Mouse (Mus musculus): ENCODE data around the gene Gm49380. TPM values are rescaled to one million over a fixed set of nuclear protein-coding genes. Genes with fewer than 3 reads are reported as not detected.

Gene Gm49380
- polyA plus RNA-seq, 1 experiment from 2014 or later = 0.11 TPM

DNA sequence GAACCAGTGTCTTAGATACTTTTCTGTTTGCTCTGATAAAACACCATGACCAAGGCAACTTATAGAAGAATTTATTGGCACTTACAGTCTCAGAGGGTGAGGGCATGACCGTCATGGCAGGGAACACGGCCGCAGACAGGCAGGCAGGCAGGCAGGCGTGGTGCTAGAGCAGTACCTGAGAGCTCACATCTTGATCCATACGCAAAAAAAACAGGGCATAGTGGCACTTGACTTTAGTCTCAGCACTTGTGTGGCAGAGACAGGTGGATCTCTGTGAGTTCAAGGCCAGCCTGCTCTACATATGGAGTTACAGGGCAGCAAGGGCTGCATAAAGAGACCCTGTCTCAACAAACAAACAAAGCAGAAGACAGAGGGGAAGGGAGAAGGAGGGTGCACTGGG is 80.0 kb downstream of the Gm49380 start:
- Histone ChIP-seq H3K36me3 (ENCODE audit: control insufficient read depth, insufficient read depth, low read length) (no peaks in the 10 kb centered on the region), H3K9me3 (ENCODE audit: control insufficient read depth, low read length) (no peaks in the 10 kb centered on the region), H3K4me2 (ENCODE audit: low read length) (no peak overlapping the region), H3K27ac (replicated peaks; ENCODE audit: low read depth, low read length) (no peak overlapping the region), H3K4me1 (ENCODE audit: control insufficient read depth, insufficient read depth, low read length) (no peaks in the 10 kb centered on the region), H3K27me3 (ENCODE audit: control insufficient read depth, insufficient read depth, low read length) (no peaks in the 10 kb centered on the region), H3K9ac (replicated peaks; ENCODE audit: low read length) (no peak overlapping the region), H3K4me3 (replicated peaks; ENCODE audit: low read depth, low read length) (no peak overlapping the region)
- ATAC-seq (ENCODE audit: low FRiP score, low TSS enrichment) (no peak), DNase-seq (no peak)
- 93% methylated on average over 5 of the region's 5 CpGs for whole genome bisulfite sequencing

DNA sequence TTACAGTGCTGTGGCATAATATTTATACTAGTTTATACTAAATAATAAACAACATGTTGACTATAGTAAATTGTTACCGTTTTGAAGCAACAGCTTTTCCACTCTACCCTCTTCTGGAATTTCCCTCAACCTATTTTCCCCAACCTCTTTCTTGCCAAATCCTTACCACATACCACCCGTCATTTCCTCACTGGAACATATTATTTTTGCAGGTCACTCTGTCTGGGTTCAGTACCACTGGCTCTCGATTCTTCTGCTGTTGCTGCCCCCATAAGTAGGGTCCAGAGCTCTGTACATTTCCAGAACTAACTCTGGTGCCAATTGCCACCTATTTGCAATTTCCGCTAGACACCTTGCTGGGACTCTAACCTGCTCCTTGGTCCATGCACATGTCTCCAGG is 81.4 kb downstream of the Gm49380 start:
- Histone ChIP-seq H3K4me2 (ENCODE audit: low read length) (no peak overlapping the region), H3K27ac (replicated peaks; ENCODE audit: low read depth, low read length) (no peak overlapping the region), H3K27me3 (ENCODE audit: control insufficient read depth, insufficient read depth, low read length) (no peaks in the 10 kb centered on the region), H3K4me1 (ENCODE audit: control insufficient read depth, insufficient read depth, low read length) (no peaks in the 10 kb centered on the region), H3K4me3 (replicated peaks; ENCODE audit: low read depth, low read length) (no peak overlapping the region), H3K36me3 (ENCODE audit: control insufficient read depth, insufficient read depth, low read length) (no peaks in the 10 kb centered on the region), H3K9ac (replicated peaks; ENCODE audit: low read length) (no peak overlapping the region), H3K9me3 (ENCODE audit: control insufficient read depth, low read length) (no peaks in the 10 kb centered on the region)
- ATAC-seq (ENCODE audit: low FRiP score, low TSS enrichment) (no peak), DNase-seq (no peak)
- 83% methylated on average over 4 of the region's 4 CpGs for WGBS

DNA sequence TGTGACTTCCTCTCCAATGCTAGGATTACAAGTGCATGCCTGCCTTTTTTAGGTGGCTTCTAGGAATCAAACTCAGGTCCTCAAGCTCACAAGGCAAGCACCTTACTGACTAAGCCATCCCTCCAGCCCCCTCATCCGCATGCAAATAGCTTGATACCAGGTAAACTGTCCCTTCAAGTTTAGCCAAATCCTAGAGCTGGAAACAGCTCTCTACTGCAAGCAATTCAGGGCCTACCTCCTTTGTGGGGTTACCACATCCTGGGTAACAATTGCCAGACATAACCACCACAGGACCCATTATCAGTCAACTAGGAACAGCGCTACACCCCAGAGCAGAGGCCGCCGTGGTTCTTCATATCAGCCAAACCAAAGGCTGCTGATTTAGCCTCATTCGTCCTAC is 82.2 kb downstream of the Gm49380 start:
- no peak for ATAC-seq (ENCODE audit: low FRiP score, low TSS enrichment)
- Histone ChIP-seq H3K27ac (replicated peaks; ENCODE audit: low read depth, low read length) (no peak overlapping the region), H3K36me3 (ENCODE audit: control insufficient read depth, insufficient read depth, low read length) (no peaks in the 10 kb centered on the region), H3K4me3 (replicated peaks; ENCODE audit: low read depth, low read length) (no peak overlapping the region), H3K4me1 (ENCODE audit: control insufficient read depth, insufficient read depth, low read length) (no peaks in the 10 kb centered on the region), H3K9ac (replicated peaks; ENCODE audit: low read length) (no peak overlapping the region), H3K27me3 (ENCODE audit: control insufficient read depth, insufficient read depth, low read length) (no peaks in the 10 kb centered on the region), H3K9me3 (ENCODE audit: control insufficient read depth, low read length) (no peaks in the 10 kb centered on the region), H3K4me2 (ENCODE audit: low read length) (no peak overlapping the region)
- WGBS = 84% methylated on average over 5 of the region's 5 CpGs
- DNase-seq = no peak

- no peak for ATAC-seq (ENCODE audit: low FRiP score, low TSS enrichment)
- no peaks in the 10 kb centered on the region for H3K4me1 ChIP-seq (ENCODE audit: control insufficient read depth, insufficient read depth, low read length)
- H3K9me3 ChIP-seq (ENCODE audit: control insufficient read depth, low read length) = no peaks in the 10 kb centered on the region
- no peaks in the 10 kb centered on the region for H3K27me3 ChIP-seq (ENCODE audit: control insufficient read depth, insufficient read depth, low read length)
- 94% methylated on average over 4 of the region's 4 CpGs for WGBS
- no peak overlapping the region for H3K4me2 ChIP-seq (ENCODE audit: low read length)
- H3K36me3 ChIP-seq (ENCODE audit: control insufficient read depth, insufficient read depth, low read length) = no peaks in the 10 kb centered on the region
- no peak for DNase-seq
- H3K4me3 ChIP-seq (replicated peaks; ENCODE audit: low read depth, low read length) = no peak overlapping the region
- no peak overlapping the region for H3K9ac ChIP-seq (replicated peaks; ENCODE audit: low read length)
- H3K27ac ChIP-seq (replicated peaks; ENCODE audit: low read depth, low read length) = no peak overlapping the region
These were observed 82.7 kb downstream of the Gm49380 start for GRCm38 (mm10) chr9:44030646-44031045.

- DNase-seq = no peak
- no peaks in the 10 kb centered on the region for H3K27me3 ChIP-seq (ENCODE audit: control insufficient read depth, insufficient read depth, low read length)
- H3K4me1 ChIP-seq (ENCODE audit: control insufficient read depth, insufficient read depth, low read length) = no peaks in the 10 kb centered on the region
- H3K36me3 ChIP-seq (ENCODE audit: control insufficient read depth, insufficient read depth, low read length) = no peaks in the 10 kb centered on the region
- H3K9me3 ChIP-seq (ENCODE audit: control insufficient read depth, low read length) = no peaks in the 10 kb centered on the region
- no peak overlapping the region for H3K9ac ChIP-seq (replicated peaks; ENCODE audit: low read length)
- WGBS = 75% methylated on average over 5 of the region's 5 CpGs
- H3K4me3 ChIP-seq (replicated peaks; ENCODE audit: low read depth, low read length) = no peak overlapping the region
- no peak for ATAC-seq (ENCODE audit: low FRiP score, low TSS enrichment)
- H3K4me2 ChIP-seq (ENCODE audit: low read length) = no peak overlapping the region
- no peak overlapping the region for H3K27ac ChIP-seq (replicated peaks; ENCODE audit: low read depth, low read length)
These were observed 83.6 kb downstream of the Gm49380 start for GRCm38 (mm10) chr9:44029580-44030236.

DNA sequence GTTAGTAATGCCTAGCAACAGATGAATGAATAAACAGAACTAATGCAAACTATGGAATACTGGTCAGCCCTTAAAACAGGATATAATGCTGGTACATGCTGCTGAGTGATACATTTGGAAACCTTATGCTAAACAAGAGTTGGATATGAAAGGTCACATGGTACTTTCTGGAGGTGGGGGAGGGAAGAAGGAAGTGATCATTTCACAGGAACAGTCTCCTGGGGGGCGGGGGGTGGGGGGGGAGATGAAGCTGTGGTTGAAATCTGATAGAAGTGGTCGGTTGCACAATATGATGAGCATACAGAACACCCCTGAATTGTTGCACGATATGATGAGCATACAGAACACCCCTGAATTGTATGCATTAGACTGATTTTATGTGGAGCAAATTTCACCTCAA is 89.2 kb downstream of the Gm49380 start:
- H3K9me3 ChIP-seq (ENCODE audit: control insufficient read depth, low read length) = no peaks in the 10 kb centered on the region
- no peak overlapping the region for H3K27ac ChIP-seq (replicated peaks; ENCODE audit: low read depth, low read length)
- H3K4me1 ChIP-seq (ENCODE audit: control insufficient read depth, insufficient read depth, low read length) = no peaks in the 10 kb centered on the region
- no peak overlapping the region for H3K9ac ChIP-seq (replicated peaks; ENCODE audit: low read length)
- no peak for ATAC-seq (ENCODE audit: low FRiP score, low TSS enrichment)
- no peaks in the 10 kb centered on the region for H3K27me3 ChIP-seq (ENCODE audit: control insufficient read depth, insufficient read depth, low read length)
- WGBS = 76% methylated on average over 3 of the region's 3 CpGs
- H3K4me3 ChIP-seq (replicated peaks; ENCODE audit: low read depth, low read length) = no peak overlapping the region
- H3K4me2 ChIP-seq (ENCODE audit: low read length) = no peak overlapping the region
- no peak for DNase-seq
- H3K36me3 ChIP-seq (ENCODE audit: control insufficient read depth, insufficient read depth, low read length) = no peaks in the 10 kb centered on the region

GRCm38 (mm10) chr9:44022100-44022847 is 91.0 kb downstream of the Gm49380 start:
- no peak overlapping the region for H3K4me2 ChIP-seq (ENCODE audit: low read length)
- H3K4me3 ChIP-seq (replicated peaks; ENCODE audit: low read depth, low read length) = no peak overlapping the region
- no peaks in the 10 kb centered on the region for H3K4me1 ChIP-seq (ENCODE audit: control insufficient read depth, insufficient read depth, low read length)
- no peaks in the 10 kb centered on the region for H3K9me3 ChIP-seq (ENCODE audit: control insufficient read depth, low read length)
- H3K9ac ChIP-seq (replicated peaks; ENCODE audit: low read length) = no peak overlapping the region
- 70% methylated on average over 8 of the region's 8 CpGs for WGBS
- H3K36me3 ChIP-seq (ENCODE audit: control insufficient read depth, insufficient read depth, low read length) = no peaks in the 10 kb centered on the region
- no peak for DNase-seq
- ATAC-seq (ENCODE audit: low FRiP score, low TSS enrichment) = no peak
- H3K27me3 ChIP-seq (ENCODE audit: control insufficient read depth, insufficient read depth, low read length) = no peaks in the 10 kb centered on the region
- H3K27ac ChIP-seq (replicated peaks; ENCODE audit: low read depth, low read length) = no peak overlapping the region

DNA sequence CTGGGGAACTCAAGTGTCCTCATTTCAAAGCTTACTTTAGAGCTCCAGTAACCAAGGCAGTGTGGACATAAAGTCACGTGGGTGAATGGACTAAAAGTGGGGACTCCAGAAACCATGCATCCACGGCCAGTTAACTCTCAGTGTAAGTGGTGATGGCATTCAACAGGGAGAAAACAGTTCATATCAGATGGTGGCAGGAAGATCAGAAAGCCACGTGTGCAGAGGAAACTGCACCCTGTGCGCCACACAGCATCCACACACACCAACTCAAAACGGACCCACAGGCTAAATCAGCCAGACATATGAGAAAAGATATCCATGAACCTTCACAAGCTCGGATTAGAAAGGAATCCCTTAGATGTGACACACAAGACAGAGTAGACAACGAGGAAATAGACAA is 93.3 kb downstream of the Gm49380 start:
- H3K9me3 ChIP-seq (ENCODE audit: control insufficient read depth, low read length) = no peaks in the 10 kb centered on the region
- no peak overlapping the region for H3K4me3 ChIP-seq (replicated peaks; ENCODE audit: low read depth, low read length)
- H3K27ac ChIP-seq (replicated peaks; ENCODE audit: low read depth, low read length) = no peak overlapping the region
- no peak overlapping the region for H3K4me2 ChIP-seq (ENCODE audit: low read length)
- no peaks in the 10 kb centered on the region for H3K36me3 ChIP-seq (ENCODE audit: control insufficient read depth, insufficient read depth, low read length)
- no peak for DNase-seq
- no peak for ATAC-seq (ENCODE audit: low FRiP score, low TSS enrichment)
- no peak overlapping the region for H3K9ac ChIP-seq (replicated peaks; ENCODE audit: low read length)
- H3K27me3 ChIP-seq (ENCODE audit: control insufficient read depth, insufficient read depth, low read length) = no peaks in the 10 kb centered on the region
- H3K4me1 ChIP-seq (ENCODE audit: control insufficient read depth, insufficient read depth, low read length) = no peaks in the 10 kb centered on the region
- WGBS = 85% methylated on average over 7 of the region's 7 CpGs

DNA sequence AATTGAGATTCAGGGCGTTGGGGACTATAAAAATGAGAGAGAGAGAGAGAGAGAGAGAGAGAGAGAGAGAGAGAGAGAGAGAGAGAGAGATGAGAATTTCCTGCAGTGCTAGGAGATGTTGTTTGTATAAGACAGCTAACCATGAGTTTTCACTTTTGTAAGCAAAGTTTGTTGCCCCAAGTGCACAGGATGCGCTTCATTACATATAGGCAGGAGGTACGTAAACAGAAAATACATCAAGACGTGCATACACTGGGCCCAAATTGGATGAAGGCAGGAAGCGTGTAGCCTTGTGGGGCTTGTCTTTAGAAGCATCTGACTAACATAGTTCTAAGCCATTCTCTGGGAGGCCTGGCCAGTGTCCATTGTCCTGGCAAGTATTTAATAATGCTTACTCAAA is 95.5 kb downstream of the Gm49380 start:
- H3K27me3 ChIP-seq (ENCODE audit: control insufficient read depth, insufficient read depth, low read length) = no peaks in the 10 kb centered on the region
- no peak for ATAC-seq (ENCODE audit: low FRiP score, low TSS enrichment)
- no peaks in the 10 kb centered on the region for H3K36me3 ChIP-seq (ENCODE audit: control insufficient read depth, insufficient read depth, low read length)
- H3K9ac ChIP-seq (replicated peaks; ENCODE audit: low read length) = no peak overlapping the region
- no peak overlapping the region for H3K4me3 ChIP-seq (replicated peaks; ENCODE audit: low read depth, low read length)
- H3K4me2 ChIP-seq (ENCODE audit: low read length) = no peak overlapping the region
- H3K9me3 ChIP-seq (ENCODE audit: control insufficient read depth, low read length) = no peaks in the 10 kb centered on the region
- peaks cover 2% of the 10 kb centered on the region; the same call in 1 of the 2 replicates for H3K4me1 ChIP-seq (ENCODE audit: control insufficient read depth, insufficient read depth, low read length)
- DNase-seq = no peak
- WGBS = 78% methylated on average over 5 of the region's 5 CpGs
- no peak overlapping the region for H3K27ac ChIP-seq (replicated peaks; ENCODE audit: low read depth, low read length)
